Mouse (Mus musculus): ENCODE measurements around the gene Lrrc51.

Lrrc51 gene

DNA sequence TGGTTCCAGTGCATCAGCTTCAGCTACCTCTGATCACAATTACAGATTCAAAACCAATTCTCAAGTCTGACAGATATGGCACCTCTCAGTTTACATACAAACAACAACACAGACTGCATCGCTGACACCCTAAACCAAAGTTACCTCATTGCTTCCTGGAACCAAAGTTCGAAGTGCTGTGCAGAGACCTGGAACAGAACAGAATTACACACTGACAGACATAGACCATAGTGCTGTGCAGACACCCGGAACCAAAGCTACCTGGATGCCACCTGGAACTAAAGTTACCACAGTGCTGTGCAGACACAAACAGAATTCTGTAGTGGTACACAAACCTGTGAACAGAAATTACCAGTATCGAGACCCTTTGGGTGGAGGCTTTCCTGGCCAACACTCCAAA lies 6.1 kb upstream of the Lrrc51 start:
- CTCF ChIA-PET = interaction anchor here (0.7 kb wide), 1 partner anchor 504 kb away, joined by 4 read pairs; no protein-coding TSS in a partner anchor

DNA sequence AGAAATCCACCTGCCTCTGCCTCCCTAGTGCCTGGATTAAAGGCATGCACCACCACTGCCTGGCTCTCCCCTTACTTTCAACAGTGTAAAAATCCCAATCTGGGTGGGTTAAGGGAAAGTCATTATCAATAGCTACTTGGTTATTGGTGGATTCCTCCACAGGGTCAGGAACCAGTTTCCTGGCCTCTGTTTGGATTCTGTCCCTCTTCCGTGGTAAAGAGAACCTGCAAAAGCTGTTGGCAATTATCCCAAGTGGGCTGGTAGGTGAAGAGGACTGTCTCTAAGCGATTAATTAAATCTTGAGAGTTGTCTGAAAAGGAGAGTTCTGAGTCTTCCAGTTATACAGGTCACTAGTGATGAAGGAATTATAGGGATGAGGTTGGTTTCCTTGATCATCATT lies 4.7 kb upstream of the Lrrc51 start:
- CTCF ChIA-PET = no interaction called here

GRCm38 (mm10) chr7:101937569-101937968 lies 3.9 kb upstream of the Lrrc51 start:
- CTCF ChIA-PET = interaction anchor here (0.5 kb wide), 2 partner anchors 346 to 706 kb away, joined by 3 to 7 read pairs; no protein-coding TSS in a partner anchor

- CTCF ChIA-PET = interaction anchor here (0.5 to 0.7 kb wide), 4 partner anchors 12 to 705 kb away, joined by 3 to 15 read pairs (median 5); no protein-coding TSS in a partner anchor
These were observed 3.3 kb upstream of the Lrrc51 start for GRCm38 (mm10) chr7:101936996-101937395.

- CTCF ChIA-PET = no interaction called here
These were observed 2.3 kb upstream of the Lrrc51 start for GRCm38 (mm10) chr7:101935957-101936356.

GRCm38 (mm10) chr7:101933300-101933699 lies 395 bp downstream of the Lrrc51 start:
- CTCF ChIA-PET = no interaction called here

DNA sequence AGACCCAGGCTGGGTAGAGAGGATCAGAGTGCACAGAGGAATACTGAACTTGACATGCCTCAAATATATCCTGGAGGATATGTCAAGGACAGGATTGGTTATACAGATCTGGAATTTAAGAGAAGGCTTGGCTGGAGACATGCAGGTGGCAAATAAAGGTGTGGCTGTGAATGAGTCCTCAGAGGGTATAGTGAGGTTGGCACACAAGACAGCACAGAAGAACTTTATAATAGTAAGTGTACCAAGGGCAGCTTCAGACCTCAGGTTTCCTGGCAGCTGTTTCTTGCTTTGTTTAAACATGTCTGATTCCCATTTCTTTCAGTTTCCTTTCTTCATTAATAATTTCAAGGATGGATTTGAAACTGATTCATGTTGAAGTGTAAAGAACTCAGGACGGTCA lies 1.1 kb downstream of the Lrrc51 start:
- CTCF ChIA-PET = interaction anchor here (0.7 kb wide), 1 partner anchor 633 kb away, joined by 3 read pairs; the partner anchor contains the start of gene Trim21

DNA sequence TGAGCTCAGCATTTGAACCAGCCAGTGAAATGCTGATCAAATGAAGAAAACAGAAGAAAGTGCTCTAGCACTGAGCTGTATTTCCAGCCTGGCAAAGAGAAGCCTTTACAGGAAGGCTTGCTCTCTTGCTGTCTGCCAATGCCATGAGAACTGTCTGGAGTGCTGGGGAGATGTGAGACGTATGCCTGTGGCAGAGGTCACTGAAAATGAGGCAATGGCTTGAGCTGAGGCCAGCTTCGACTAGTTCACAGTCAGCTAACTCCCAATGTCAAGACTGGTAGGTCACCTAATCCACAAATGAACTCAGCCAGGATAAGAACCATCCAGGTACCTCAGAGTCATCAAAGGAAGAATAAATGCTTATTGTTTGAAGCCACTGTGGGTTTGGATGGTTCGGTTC lies 5.6 kb downstream of the Lrrc51 start:
- CTCF ChIA-PET = no interaction called here

DNA sequence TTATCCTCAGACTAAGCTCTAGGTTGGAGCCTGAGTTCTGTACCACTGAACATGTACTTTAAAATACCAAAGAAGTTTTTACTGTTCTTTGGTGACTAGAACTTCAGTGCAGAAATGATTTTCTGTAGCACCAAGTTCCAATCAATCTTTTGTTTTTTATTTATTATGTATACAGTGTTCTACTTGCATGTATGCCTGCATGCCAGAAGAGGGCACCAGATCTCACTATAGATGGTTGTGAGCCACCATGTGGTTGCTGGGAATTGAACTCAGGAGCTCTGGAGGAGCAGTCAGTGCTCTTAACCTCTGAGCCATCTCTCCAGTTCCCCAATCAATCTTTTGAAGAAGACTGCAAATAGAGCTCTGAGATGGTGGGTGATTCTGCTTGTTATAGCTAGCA lies 7.8 kb downstream of the Lrrc51 start:
- CTCF ChIA-PET = interaction anchor here (0.6 kb wide), 1 partner anchor 182 kb away, joined by 5 read pairs; no protein-coding TSS in a partner anchor

- CTCF ChIA-PET = interaction anchor here (0.6 kb wide), 1 partner anchor 76 kb away, joined by 3 read pairs; no protein-coding TSS in a partner anchor
These were observed 15.6 kb downstream of the Lrrc51 start for GRCm38 (mm10) chr7:101918071-101918470.

- CTCF ChIA-PET = no interaction called here
These were observed 21.7 kb downstream of the Lrrc51 start for GRCm38 (mm10) chr7:101911982-101912381.

- CTCF ChIA-PET = no interaction called here
These were observed 23.6 kb downstream of the Lrrc51 start for GRCm38 (mm10) chr7:101910138-101910537.

DNA sequence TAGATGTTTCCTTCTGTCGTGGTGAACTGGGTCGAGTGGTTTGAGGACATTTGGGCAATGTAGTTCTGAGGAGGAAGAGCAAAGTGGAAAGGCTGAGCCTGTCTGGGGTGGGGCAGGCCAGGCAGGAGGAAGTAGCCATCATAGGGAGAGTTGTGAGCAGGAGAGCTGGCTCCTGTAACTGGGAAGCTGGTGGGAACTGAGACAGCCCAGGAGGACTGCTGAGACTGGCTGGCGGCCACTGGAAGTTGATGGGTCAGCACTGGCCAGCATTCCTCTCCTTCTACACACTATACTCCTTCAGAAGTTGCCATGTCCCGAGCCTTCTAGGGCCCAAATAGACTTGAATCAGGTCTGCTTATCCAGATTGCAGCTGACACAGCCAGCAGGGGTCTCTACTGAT lies 25.3 kb downstream of the Lrrc51 start:
- CTCF ChIA-PET = no interaction called here

- CTCF ChIA-PET = no interaction called here
These were observed 27.0 kb downstream of the Lrrc51 start for GRCm38 (mm10) chr7:101906696-101907095.

GRCm38 (mm10) chr7:101906287-101906681 lies 27.4 kb downstream of the Lrrc51 start, which contains the start of gene Tomt:
Tomt (minus strand) TSS chr7:101906359.
- CTCF ChIA-PET = no interaction called here

DNA sequence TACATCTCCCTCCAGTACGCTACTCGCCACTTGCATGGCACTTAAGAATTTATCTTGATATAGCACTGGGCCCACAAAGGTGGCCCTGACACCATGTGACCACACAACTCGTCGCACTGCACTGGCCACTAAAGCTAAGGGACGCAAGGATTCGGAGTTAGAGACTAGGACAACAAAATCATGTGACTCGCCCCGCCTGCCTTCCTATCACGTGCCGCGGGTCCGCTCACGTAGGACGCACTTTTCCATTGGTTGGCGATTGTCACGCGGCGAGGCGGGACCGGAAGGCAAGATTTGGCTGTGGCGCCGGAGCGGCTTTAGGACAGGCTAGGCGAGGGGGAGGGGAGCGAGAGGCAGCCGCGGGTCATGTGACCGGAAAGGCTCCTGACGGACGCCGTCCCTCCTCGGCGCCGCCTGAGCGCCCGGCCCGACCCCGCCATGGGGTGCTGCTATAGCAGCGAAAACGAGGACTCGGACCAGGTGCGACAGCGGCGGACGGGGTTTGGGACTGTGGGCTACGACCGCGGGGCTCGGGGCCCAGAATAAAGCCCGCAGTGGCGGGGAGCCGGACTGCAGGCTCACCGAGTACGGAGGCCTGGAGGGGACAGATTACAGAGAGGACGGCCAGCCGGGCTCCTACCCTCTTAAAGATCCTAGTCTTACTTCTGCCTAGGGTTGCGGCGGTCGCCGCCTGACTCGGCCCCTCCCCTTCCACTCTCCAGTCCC lies 28.0 kb downstream of the Lrrc51 start, which contains the start of gene Lamtor1:
Gene Lamtor1 (plus strand): TSS at position 344 of the 726 bp plus-strand sequence.
- CTCF ChIA-PET = no interaction called here

DNA sequence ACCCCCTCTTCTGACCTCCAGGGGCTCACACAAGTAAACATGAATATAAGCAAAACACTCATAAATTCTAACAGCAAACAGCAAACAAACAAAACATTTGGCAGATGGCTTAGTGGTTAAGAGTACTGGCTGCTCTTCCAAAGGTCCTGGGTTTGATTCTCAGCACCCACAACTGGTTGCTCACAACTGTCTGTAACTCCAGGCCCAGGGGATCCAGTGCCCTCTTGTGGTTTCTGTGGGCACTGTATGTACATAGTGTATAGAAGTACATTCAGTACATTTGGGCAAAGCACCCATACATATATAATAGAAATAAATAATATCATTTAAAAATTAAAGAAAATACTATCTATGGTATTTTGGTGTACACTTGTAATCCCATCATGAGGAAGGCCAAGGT lies 30.8 kb downstream of the Lrrc51 start:
- CTCF ChIA-PET = no interaction called here

GRCm38 (mm10) chr7:101901969-101902368 lies 31.7 kb downstream of the Lrrc51 start:
- CTCF ChIA-PET = interaction anchor here (0.6 kb wide), 1 partner anchor 44 kb away, joined by 3 read pairs; no protein-coding TSS in a partner anchor

- CTCF ChIA-PET = interaction anchor here (0.5 kb wide), 1 partner anchor 378 kb away, joined by 3 read pairs; no protein-coding TSS in a partner anchor
These were observed 33.2 kb downstream of the Lrrc51 start for GRCm38 (mm10) chr7:101900331-101901097.

DNA sequence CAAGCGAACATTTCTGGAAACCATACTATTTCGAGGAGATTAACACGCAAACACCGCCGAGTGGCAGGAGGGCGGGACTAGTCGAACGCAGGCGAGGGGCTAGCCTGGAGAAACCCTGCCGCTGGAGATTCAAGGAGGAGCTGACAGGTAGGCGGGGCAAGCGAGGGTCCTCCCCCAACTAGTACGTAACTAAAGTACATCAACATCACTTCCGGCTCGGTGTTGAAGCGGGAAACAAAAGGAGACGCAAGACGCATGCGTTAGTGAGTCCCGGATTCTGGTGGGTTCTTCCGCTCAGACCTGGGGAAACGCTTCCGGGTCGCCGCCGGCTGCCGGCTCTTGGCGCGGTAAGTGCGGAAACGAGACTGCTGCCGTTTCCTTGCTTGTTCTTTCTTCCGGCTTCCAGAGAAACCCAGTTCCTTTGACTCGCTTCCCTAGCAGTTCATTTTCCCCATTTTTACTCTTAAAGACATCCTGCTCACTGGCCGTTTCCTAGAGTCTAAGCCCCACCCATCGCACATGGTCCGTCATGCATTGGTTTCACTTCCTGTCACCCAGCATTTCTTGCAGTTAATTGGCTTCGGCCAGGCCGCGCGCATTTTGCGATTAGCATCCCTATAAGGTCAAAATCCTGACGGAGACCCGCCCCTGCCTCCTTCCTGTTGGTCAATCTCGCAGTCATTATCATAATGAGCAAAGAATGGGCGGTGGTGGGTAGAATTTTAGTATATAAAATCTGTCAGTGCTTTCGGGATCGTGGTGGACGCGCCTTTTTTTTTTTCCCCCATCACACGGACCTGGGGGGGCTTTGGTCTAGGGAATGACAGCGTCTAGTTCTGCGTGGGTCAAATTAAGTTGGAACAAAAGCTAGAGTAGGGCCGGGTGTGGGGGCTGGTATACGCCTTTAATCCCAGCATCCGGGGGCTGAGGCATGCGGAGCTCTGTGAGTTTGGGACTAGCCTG lies 37.3 kb downstream of the Lrrc51 start:
- CTCF ChIA-PET = interaction anchor here (0.6 kb wide), 1 partner anchor 34 kb away, joined by 16 read pairs; no protein-coding TSS in a partner anchor

- CTCF ChIA-PET = no interaction called here
These were observed 38.0 kb downstream of the Lrrc51 start for GRCm38 (mm10) chr7:101895695-101896094.
